ENCODE assay signal across 10 mouse cellular contexts in genomic region chr7:132323430-132323829, GRCm38 (mm10). TPM values are rescaled to one million over a fixed set of nuclear protein-coding genes. Genes with fewer than 3 reads are reported as not detected.
DNase-seq lines count a peak whose midpoint lies in the region; ATAC-seq and TF ChIP-seq lines count a peak whose summit lies in the region.
"Had no signal": no experiment of that assay in that cellular context is flagged by ENCODE, and none has a peak within 500 bp of the region (broad histone marks: within the 10 kb centered on the region; RNA-seq: fewer than 3 reads in every experiment).

No protein-coding gene starts in this region.

- H3K4me2 ChIP-seq in lung, postnatal 0 days (replicated peaks; ENCODE audit: low read depth, low read length): no peak overlapping the region
- H3K4me2 ChIP-seq: hindbrain, embryonic 15.5 days; limb, embryonic 12.5 days had no signal

- no peak overlapping the region for H3K27ac ChIP-seq in lung, postnatal 0 days (ENCODE audit: low read length)
- H3K27ac ChIP-seq: hindbrain, embryonic 15.5 days; limb, embryonic 12.5 days had no signal

- WGBS in lung, postnatal 0 days: 47% methylated on average over 5 of the region's 5 CpGs

- no peak for TF ChIP-seq CTCF in lung, postnatal 0 days (IDR thresholded peaks at IDR 0.05)

- H3K4me1 ChIP-seq in lung, postnatal 0 days (ENCODE audit: insufficient read depth, low read depth, low read length): peaks cover 8% of the 10 kb centered on the region; the same call in 1 of the 2 replicates

- no peaks in the 10 kb centered on the region for H3K36me3 ChIP-seq in lung, postnatal 0 days (ENCODE audit: insufficient read depth, low read length)
- H3K36me3 ChIP-seq: hindbrain, embryonic 15.5 days; limb, embryonic 12.5 days had no signal

- H3K9me3 ChIP-seq in lung, postnatal 0 days (ENCODE audit: low read length): no peaks in the 10 kb centered on the region
- H3K9me3 ChIP-seq: hindbrain, embryonic 15.5 days; limb, embryonic 12.5 days had no signal

- peak; percentile 51 for DNase-seq in lung, postnatal 0 days (ENCODE audit: low spot score)
- DNase-seq in lung, postnatal 14 days: no peak
- DNase-seq in spleen, postnatal 14 days (ENCODE audit: low spot score in 2 of 2): peak; percentile 22 to 43
- no peak for DNase-seq in kidney, postnatal 36 days
- DNase-seq in c-Kit-positive CD71-positive TER-119-positive erythroid progenitor cells, embryonic 14.5 days (ENCODE audit: low spot score): no peak
- no peak for DNase-seq in kidney, postnatal 4 days
- DNase-seq: cerebellum, postnatal 36 days had no signal

- TF ChIP-seq EP300 in lung, postnatal 0 days (IDR thresholded peaks at IDR 0.05): no peak

- H3K27me3 ChIP-seq in lung, postnatal 0 days (replicated peaks; ENCODE audit: insufficient read depth, low read length): no peaks in the 10 kb centered on the region
- H3K27me3 ChIP-seq: hindbrain, embryonic 15.5 days had no signal

- no peak overlapping the region for H3K9ac ChIP-seq in lung, postnatal 0 days (replicated peaks; ENCODE audit: low read depth)
- H3K9ac ChIP-seq: hindbrain, embryonic 15.5 days; limb, embryonic 12.5 days had no signal

- ATAC-seq in lung, postnatal 0 days: peak; percentile 40
- ATAC-seq in inflammation-experienced regulatory T-cells, adult 6 months: peak; percentile 78

- H3K4me3 ChIP-seq in lung, postnatal 0 days (ENCODE audit: low read depth, low read length): no peak overlapping the region
- H3K4me3 ChIP-seq: hindbrain, embryonic 15.5 days; limb, embryonic 12.5 days had no signal

RNA-seq across cellular contexts. Expression of gene Chst15, which starts 6.4 kb away (rescaled TPM):
- polyA plus RNA-seq in lung, postnatal 0 days (2015; fragmentation: Nextera tagmentation; extraction: Ambion mirVana): 13.1 and 14.1 TPM in 2 replicates
- polyA plus RNA-seq in inflammation-experienced regulatory T-cells, adult 6 months (2017; shearing (Covaris generic)): 1 to 10 TPM in 2 of 3 experiments, under 1 TPM in 1; 0.88 to 6.2 (median 4.8) TPM

Comparison
In these comparisons a context has a peak if more than half of its experiments do, and no peak if none do; other contexts are left out.
1. DNase-seq: peak in lung, postnatal 0 days (single experiment) and spleen, postnatal 14 days (2 of 2); none in lung, postnatal 14 days (single experiment), kidney, postnatal 36 days (0 of 2), c-Kit-positive CD71-positive TER-119-positive erythroid progenitor cells, embryonic 14.5 days (single experiment) and kidney, postnatal 4 days (0 of 2).